In the genomic region with DNA sequence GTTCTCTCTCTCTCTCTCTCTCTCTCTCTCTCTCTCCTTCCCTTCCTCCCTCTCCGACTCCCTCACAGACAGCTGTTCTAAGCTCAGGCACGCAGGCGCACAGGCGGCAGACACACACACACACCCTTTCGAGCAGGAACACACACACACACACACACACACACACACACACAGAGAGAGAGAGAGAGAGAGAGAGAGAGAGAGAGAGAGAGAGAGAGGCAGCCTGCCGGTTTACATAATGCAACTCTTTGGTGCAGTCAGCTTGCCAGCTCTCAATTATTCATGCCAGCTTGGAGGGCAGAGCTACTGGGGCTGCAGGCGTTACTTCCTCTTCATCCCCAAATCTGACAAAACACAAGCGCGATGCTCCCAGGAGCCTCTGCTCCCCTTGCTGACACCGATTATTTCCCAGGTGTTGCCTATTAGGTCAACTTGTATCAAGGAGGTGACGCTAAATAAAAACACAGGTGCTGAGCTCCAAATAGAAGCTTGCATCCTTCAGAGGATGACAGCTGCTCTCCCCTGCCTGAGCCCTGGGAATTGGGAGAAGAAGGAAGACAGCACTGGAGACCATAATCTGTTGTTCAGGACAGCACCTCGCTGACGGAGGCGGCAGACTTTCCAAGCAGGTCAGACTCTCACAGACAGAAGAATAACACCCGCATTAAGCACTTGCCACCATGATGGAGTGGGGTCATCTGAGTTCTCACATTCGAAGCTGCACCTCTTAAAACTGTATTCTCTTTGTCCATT, we compare ENCODE assay signal across 7 mouse cellular contexts.
A peak's percentile ranks its signal among the peaks of the same experiment; 100 is the strongest.
DNase-seq lines count a peak whose midpoint lies in the region; ATAC-seq and TF ChIP-seq lines count a peak whose summit lies in the region.

No protein-coding gene starts in this region.

- H3K36me3 ChIP-seq in intestine, embryonic 15.5 days = no peaks in the 10 kb centered on the region
- no peaks in the 10 kb centered on the region for H3K36me3 ChIP-seq in liver, embryonic 11.5 days (ENCODE audit: control insufficient read depth, insufficient read depth, low read length)
- H3K36me3 ChIP-seq in thymus, adult 2 months (ENCODE audit: control insufficient read depth, insufficient read depth, low read length) = no peaks in the 10 kb centered on the region

- ATAC-seq in intestine, embryonic 15.5 days = peak; percentile 65
- no peak for ATAC-seq in liver, embryonic 11.5 days (replicated peaks; ENCODE audit: low FRiP score)

- no peak overlapping the region for H3K27ac ChIP-seq in intestine, embryonic 15.5 days
- no peak overlapping the region for H3K27ac ChIP-seq in liver, embryonic 11.5 days (ENCODE audit: low read depth, low read length)
- no peak overlapping the region for H3K27ac ChIP-seq in thymus, adult 2 months (ENCODE audit: control insufficient read depth, insufficient read depth, low read length)

- peak; percentile 95 for DNase-seq in brain, embryonic 14.5 days (ENCODE audit: low read depth)
- peak; percentile 92 for DNase-seq in cerebellum, postnatal 10 days
- peak; percentile 67 to 80 for DNase-seq in frontal cortex, postnatal 10 days (ENCODE audit: low spot score in 2 of 2)
- DNase-seq in liver, embryonic 11.5 days (ENCODE audit: low spot score) = no peak
- peak; percentile 41 for DNase-seq in neural tube, embryonic 10.5 days (ENCODE audit: extremely low spot score, low spot score)
- no peak for DNase-seq in thymus, adult 2 months

- TF ChIP-seq CTCF in brain, embryonic 14.5 days (IDR thresholded peaks at IDR 0.05; ENCODE audit: borderline replicate concordance, extremely low read depth, insufficient read depth, insufficient read length) = no peak
- no peak for TF ChIP-seq CTCF in thymus, adult 2 months (IDR thresholded peaks at IDR 0.05; ENCODE audit: borderline replicate concordance, control insufficient read depth, extremely low read depth, insufficient read depth, low read length, poor library complexity)

- H3K9ac ChIP-seq in intestine, embryonic 15.5 days = no peak overlapping the region
- H3K9ac ChIP-seq in liver, embryonic 11.5 days (ENCODE audit: low read depth, low read length) = no peak overlapping the region

- no peaks in the 10 kb centered on the region for H3K9me3 ChIP-seq in intestine, embryonic 15.5 days
- no peaks in the 10 kb centered on the region for H3K9me3 ChIP-seq in liver, embryonic 11.5 days (ENCODE audit: control insufficient read depth, low read length)

- no peak for TF ChIP-seq POLR2A in brain, embryonic 14.5 days (IDR thresholded peaks at IDR 0.05; ENCODE audit: borderline replicate concordance, extremely low read depth, insufficient read depth, insufficient read length, poor library complexity, severe bottlenecking)
- no peak for TF ChIP-seq POLR2A in thymus, adult 2 months (IDR thresholded peaks at IDR 0.05; ENCODE audit: control insufficient read depth, extremely low read depth, insufficient read depth, low read length, poor library complexity)

- H3K4me1 ChIP-seq in intestine, embryonic 15.5 days (replicated peaks) = peaks cover 15% of the 10 kb centered on the region; the same call in 1 of the 2 replicates
- peaks cover 5% of the 10 kb centered on the region; the same call in 1 of the 2 replicates for H3K4me1 ChIP-seq in liver, embryonic 11.5 days (replicated peaks; ENCODE audit: control insufficient read depth, insufficient read depth, low read length)
- peaks cover 21% of the 10 kb centered on the region for H3K4me1 ChIP-seq in thymus, adult 2 months (replicated peaks; ENCODE audit: control insufficient read depth, insufficient read depth, low read length)

- peak overlapping the region; percentile 23 for H3K4me3 ChIP-seq in intestine, embryonic 15.5 days (replicated peaks)
- no peak overlapping the region for H3K4me3 ChIP-seq in liver, embryonic 11.5 days (ENCODE audit: low read depth, low read length)
- no peak overlapping the region for H3K4me3 ChIP-seq in thymus, adult 2 months (ENCODE audit: control insufficient read depth, insufficient read depth, low read length)

- peak overlapping the region; percentile 61 for H3K4me2 ChIP-seq in intestine, embryonic 15.5 days (replicated peaks)
- H3K4me2 ChIP-seq in liver, embryonic 11.5 days = peak overlapping the region; percentile 50

- WGBS in intestine, embryonic 15.5 days = 20% methylated on average over 16 of the region's 16 CpGs
- 35% methylated on average over 16 of the region's 16 CpGs for WGBS in liver, embryonic 11.5 days
- 35% methylated on average over 16 of the region's 16 CpGs for WGBS in thymus, adult 2 months

- H3K27me3 ChIP-seq in intestine, embryonic 15.5 days (replicated peaks) = no peaks in the 10 kb centered on the region
- no peaks in the 10 kb centered on the region for H3K27me3 ChIP-seq in liver, embryonic 11.5 days (replicated peaks; ENCODE audit: control insufficient read depth, insufficient read depth, low read length)
- no peaks in the 10 kb centered on the region for H3K27me3 ChIP-seq in thymus, adult 2 months (ENCODE audit: control insufficient read depth, insufficient read depth, low read length)

Comparison
In these comparisons a context has a peak if more than half of its experiments do, and no peak if none do; other contexts are left out.
1. DNase-seq: peak in brain, embryonic 14.5 days (single experiment), cerebellum, postnatal 10 days (2 of 2), frontal cortex, postnatal 10 days (2 of 2) and neural tube, embryonic 10.5 days (single experiment); none in liver, embryonic 11.5 days (single experiment) and thymus, adult 2 months (single experiment).